Mouse (Mus musculus) kidney, embryonic 14.5 days (tissue): Measurements from ENCODE around the gene Enpep. TPM values are rescaled to one million over a fixed set of nuclear protein-coding genes. Genes with fewer than 3 reads are reported as not detected.

Experiments
- ATAC-seq: fragments of 200-750 bp; cut with Nextera tagmentation; 2 replicates; pipeline ENCODE4 v1.8.0; 2017; ENCODE audit warnings: moderate number of reproducible peaks, mild to moderate bottlenecking, moderate TSS enrichment, moderate library complexity; ENCODE audit not compliant: low FRiP score, low TSS enrichment
- H3K27ac ChIP-seq: fragments of 300-500 bp; sonication (generic); 2 replicates; pipeline ENCODE4 v1.5.1; 2014; ENCODE audit warnings: low read depth, mild to moderate bottlenecking, low read length, moderate library complexity, mixed read lengths
- H3K27me3 ChIP-seq: fragments of 300-500 bp; sonication (generic); 2 replicates; pipeline ENCODE4 v1.6.1; 2014; ENCODE audit warnings: mild to moderate bottlenecking, low read length; ENCODE audit not compliant: control insufficient read depth, insufficient read depth
- H3K36me3 ChIP-seq: fragments of 300-500 bp; sonication (generic); 2 replicates; pipeline ENCODE4 v1.6.1; 2014; ENCODE audit warnings: low read length, mixed read lengths; ENCODE audit not compliant: control insufficient read depth, insufficient read depth
- H3K4me1 ChIP-seq: fragments of 300-500 bp; sonication (generic); 2 replicates; pipeline ENCODE4 v1.6.1; 2014; ENCODE audit warnings: low read length, mixed read lengths; ENCODE audit not compliant: control insufficient read depth, insufficient read depth
- H3K4me2 ChIP-seq: fragments of 300-500 bp; sonication (generic); replicated peaks from 2 replicates; pipeline ENCODE4 v1.6.1; 2014; ENCODE audit warnings: low read depth, mild to moderate bottlenecking, low read length
- H3K4me3 ChIP-seq: fragments of 300-500 bp; sonication (generic); 2 replicates; pipeline ENCODE4 v1.5.1; 2014; ENCODE audit warnings: mild to moderate bottlenecking, low read length
- H3K9ac ChIP-seq: fragments of 300-500 bp; sonication (generic); 2 replicates; pipeline ENCODE4 v1.6.1; 2014; ENCODE audit warnings: low read depth, mild to moderate bottlenecking, low read length, moderate library complexity
- H3K9me3 ChIP-seq: fragments of 300-500 bp; sonication (generic); 2 replicates; pipeline ENCODE4 v1.6.1; 2016; ENCODE audit warnings: low read length; ENCODE audit not compliant: control insufficient read depth
- WGBS: fragments of 180-500 bp; shearing (Covaris S2); extraction: QIAGEN DNeasy Blood & Tissue Kit; methylation state at CpG from one replicate; pipeline ENCODE4 v1.1.7; 2014; 5-methylcytosine and 5-hydroxymethylcytosine counted together
- polyA plus RNA-seq: library from polyadenylated mRNA; unstranded; fragments of >200 nt; fragmentation: Nextera tagmentation; extraction: Ambion mirVana; gene quantifications from 2 replicates; pipeline ENCODE4 v1.2.1, GENCODE M21; 2014

The Enpep gene
- polyA plus RNA-seq, 1 experiment from 2014 or later: 66.4 TPM

- H3K9ac ChIP-seq: no peak overlapping the region
- H3K27ac ChIP-seq: peak overlapping the region; percentile 47; the same call in 1 of the 2 replicates
- 0 out of 2 replicates have a peak, but pooled peaks cover 2% of the 10 kb centered on the region for H3K36me3 ChIP-seq
- no peak overlapping the region for H3K4me3 ChIP-seq
- H3K4me2 ChIP-seq: no peak overlapping the region
- peak; percentile 76; the same call in 1 of the 2 replicates for ATAC-seq
- H3K27me3 ChIP-seq: no peaks in the 10 kb centered on the region
- H3K9me3 ChIP-seq: no peaks in the 10 kb centered on the region
- WGBS: 30% methylated on average over 6 of the region's 6 CpGs
- H3K4me1 ChIP-seq: peaks cover 4% of the 10 kb centered on the region
Measured at GRCm38 (mm10) chr3:129321585-129321984, 10.9 kb downstream of the Enpep start.

- WGBS: 70% methylated on average over 17 of the region's 17 CpGs
- ATAC-seq: no peak
- Histone ChIP-seq H3K4me2 (no peak overlapping the region), H3K4me3 (no peak overlapping the region), H3K9me3 (no peaks in the 10 kb centered on the region), H3K36me3 (0 out of 2 replicates have a peak, but pooled peaks cover 2% of the 10 kb centered on the region), H3K4me1 (peaks cover 4% of the 10 kb centered on the region), H3K27ac (no peak overlapping the region), H3K9ac (no peak overlapping the region), H3K27me3 (no peaks in the 10 kb centered on the region)
Measured at GRCm38 (mm10) chr3:129317032-129317729, 15.3 kb downstream of the Enpep start.

GRCm38 (mm10) chr3:129313671-129314415 lies 18.7 kb downstream of the Enpep start:
- Histone ChIP-seq H3K9me3 (no peaks in the 10 kb centered on the region), H3K36me3 (no peaks in the 10 kb centered on the region), H3K9ac (no peak overlapping the region), H3K27ac (no peak overlapping the region), H3K4me2 (no peak overlapping the region), H3K4me1 (peaks cover 10% of the 10 kb centered on the region), H3K4me3 (no peak overlapping the region), H3K27me3 (no peaks in the 10 kb centered on the region)
- no peak for ATAC-seq
- WGBS: 90% methylated on average over 7 of the region's 7 CpGs

- WGBS: 73% methylated on average over 2 of the region's 2 CpGs
- Histone ChIP-seq H3K4me3 (no peak overlapping the region), H3K4me2 (no peak overlapping the region), H3K9ac (no peak overlapping the region), H3K9me3 (no peaks in the 10 kb centered on the region), H3K27me3 (no peaks in the 10 kb centered on the region), H3K27ac (no peak overlapping the region), H3K36me3 (no peaks in the 10 kb centered on the region), H3K4me1 (peaks cover 12% of the 10 kb centered on the region)
- ATAC-seq: no peak
Measured at GRCm38 (mm10) chr3:129313221-129313620, 19.3 kb downstream of the Enpep start.

DNA sequence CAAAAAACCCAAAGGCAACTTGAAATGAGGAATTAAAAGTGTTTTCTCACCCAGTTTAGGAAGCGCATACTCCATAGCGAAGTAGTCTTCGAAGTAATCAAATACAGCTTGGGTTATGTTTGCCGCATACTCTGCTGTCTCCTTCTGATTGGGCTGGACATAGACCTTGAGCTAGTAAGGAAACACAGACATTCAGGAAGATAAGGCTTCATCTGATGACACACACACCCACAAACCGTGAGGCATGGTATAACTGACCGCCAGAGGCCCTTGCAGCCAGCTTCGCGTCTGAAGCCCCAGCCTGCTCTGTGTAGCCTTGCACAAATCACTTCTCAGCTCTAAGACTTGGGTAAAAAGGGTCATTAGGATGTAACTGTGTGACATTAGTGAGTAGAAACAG lies 20.0 kb downstream of the Enpep start:
- Histone ChIP-seq H3K4me1 (peaks cover 12% of the 10 kb centered on the region), H3K27ac (no peak overlapping the region), H3K4me2 (no peak overlapping the region), H3K4me3 (no peak overlapping the region), H3K9me3 (no peaks in the 10 kb centered on the region), H3K9ac (no peak overlapping the region), H3K27me3 (no peaks in the 10 kb centered on the region), H3K36me3 (no peaks in the 10 kb centered on the region)
- WGBS: 94% methylated on average over 8 of the region's 8 CpGs
- ATAC-seq: no peak

GRCm38 (mm10) chr3:129311951-129312350 lies 20.6 kb downstream of the Enpep start:
- no peak overlapping the region for H3K4me2 ChIP-seq
- H3K4me1 ChIP-seq: peaks cover 12% of the 10 kb centered on the region
- WGBS: 71% methylated on average over 8 of the region's 8 CpGs

DNA sequence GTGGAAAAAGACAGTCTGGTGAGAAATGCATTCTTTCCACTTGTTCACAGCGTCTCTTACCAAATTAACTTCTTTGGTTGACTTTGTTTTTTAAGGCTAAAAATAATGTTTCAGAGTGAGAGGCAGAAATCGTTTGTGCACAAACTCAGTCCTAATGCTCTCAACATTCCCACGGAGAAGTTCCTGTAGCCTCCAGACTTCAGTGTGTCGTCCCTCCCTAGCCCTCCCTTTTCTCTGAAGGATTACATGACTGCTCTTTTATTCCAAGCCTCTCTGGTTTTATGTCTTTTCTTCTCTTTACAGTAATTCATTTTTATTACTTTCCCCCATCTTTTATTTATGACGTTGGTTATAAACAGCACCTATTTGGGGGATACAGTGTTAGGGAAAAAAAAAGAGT lies 22.6 kb downstream of the Enpep start:
- 24% methylated on average over 5 of the region's 5 CpGs for WGBS
- no peak overlapping the region for H3K4me2 ChIP-seq
- H3K27me3 ChIP-seq: no peaks in the 10 kb centered on the region

More at GRCm38 (mm10) chr3:129311951-129312350, 20.6 kb downstream of the Enpep start:
- Histone ChIP-seq H3K9ac (no peak overlapping the region), H3K27me3 (no peaks in the 10 kb centered on the region), H3K9me3 (no peaks in the 10 kb centered on the region), H3K27ac (no peak overlapping the region), H3K36me3 (no peaks in the 10 kb centered on the region), H3K4me3 (no peak overlapping the region)
- ATAC-seq: no peak

DNA sequence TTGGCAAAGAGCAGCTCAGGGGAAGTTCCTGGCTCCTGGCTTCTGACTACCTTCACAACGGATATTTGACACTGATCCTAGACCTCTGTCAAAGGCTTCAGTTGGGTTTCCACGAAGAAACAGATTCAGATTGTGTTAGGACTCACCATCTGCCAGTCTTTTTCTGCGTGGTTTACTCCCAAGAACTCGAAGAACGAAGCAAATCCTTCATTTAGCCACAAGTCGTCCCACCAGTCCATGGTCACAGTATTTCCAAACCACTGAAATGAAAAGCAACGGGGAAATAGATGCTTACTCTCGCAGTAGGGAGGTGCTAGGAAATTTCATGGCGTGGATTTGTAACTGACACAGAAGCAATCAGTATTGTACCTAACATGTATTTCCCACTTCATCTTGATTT lies 23.6 kb downstream of the Enpep start:
- ATAC-seq: no peak
- Histone ChIP-seq H3K36me3 (no peaks in the 10 kb centered on the region), H3K4me3 (no peak overlapping the region), H3K27ac (no peak overlapping the region), H3K27me3 (no peaks in the 10 kb centered on the region), H3K9ac (no peak overlapping the region), H3K4me1 (peaks cover 12% of the 10 kb centered on the region), H3K4me2 (no peak overlapping the region), H3K9me3 (no peaks in the 10 kb centered on the region)
- WGBS: 47% methylated on average over 9 of the region's 9 CpGs

More for the DNA sequence above, 22.6 kb downstream of the Enpep start:
- Histone ChIP-seq H3K9me3 (no peaks in the 10 kb centered on the region), H3K36me3 (no peaks in the 10 kb centered on the region), H3K4me1 (peaks cover 12% of the 10 kb centered on the region), H3K9ac (no peak overlapping the region), H3K27ac (no peak overlapping the region), H3K4me3 (no peak overlapping the region)
- ATAC-seq: no peak
